Comparison of ENCODE assay signal across 7 mouse cellular contexts in genomic region chr11:120660301-120661075, GRCm38 (mm10). TPM values are rescaled to one million over a fixed set of nuclear protein-coding genes. Genes with fewer than 3 reads are reported as not detected.
DNase-seq lines count a peak whose midpoint lies in the region; ATAC-seq and TF ChIP-seq lines count a peak whose summit lies in the region.

No protein-coding gene starts in this region.

- peak; percentile 41 to 45 for DNase-seq in B cell, adult 2 months
- no peak for DNase-seq in ES-E14 (ENCODE audit: low read depth, low spot score)
- DNase-seq in kidney, adult 2 months = peak; percentile 70
- peak; percentile 38 for DNase-seq in splenic B cell, adult 2 months (ENCODE audit: low read depth, low spot score)
- no peak for DNase-seq in layer of hippocampus, adult 9-11 months

- peak overlapping the region; percentile 84 to 86 for H3K4me3 ChIP-seq in ES-E14 (ENCODE audit: insufficient read depth in 1 of 2, low read depth in 1 of 2, low read length in 2 of 2, poor library complexity in 1 of 2, severe bottlenecking in 1 of 2)
- peak overlapping the region; percentile 40 for H3K4me3 ChIP-seq in forebrain, embryonic 13.5 days
- peak overlapping the region; percentile 61 for H3K4me3 ChIP-seq in kidney, adult 2 months (ENCODE audit: insufficient read depth, low read depth, low read length)
- peak overlapping the region; percentile 52 for H3K4me3 ChIP-seq in lung, embryonic 16.5 days (ENCODE audit: low read length)

- WGBS in forebrain, embryonic 13.5 days = under 1% methylated on average over 71 of the region's 95 CpGs
- under 1% methylated on average over 95 of the region's 95 CpGs for WGBS in kidney, adult 2 months
- WGBS in lung, embryonic 16.5 days = under 1% methylated on average over 54 of the region's 95 CpGs

- H3K9me3 ChIP-seq in ES-E14 (ENCODE audit: control insufficient read depth, insufficient read depth, low read depth, low read length) = no peaks in the 10 kb centered on the region
- no peaks in the 10 kb centered on the region for H3K9me3 ChIP-seq in forebrain, embryonic 13.5 days (replicated peaks)
- no peaks in the 10 kb centered on the region for H3K9me3 ChIP-seq in lung, embryonic 16.5 days (ENCODE audit: control insufficient read depth, low read length)

- H3K4me2 ChIP-seq in forebrain, embryonic 13.5 days = peak overlapping the region; percentile 64
- H3K4me2 ChIP-seq in lung, embryonic 16.5 days (ENCODE audit: low read depth, low read length) = peak overlapping the region; percentile 80

- in situ Hi-C loops in ES-E14 (cut with MboI; ENCODE audit: low sequenced_read_pairs in 2 of 2, unreplicated experiment in 2 of 2) = no loop called here

- peak overlapping the region; percentile 52; the same call in 1 of the 2 replicates for H3K27ac ChIP-seq in ES-E14 (ENCODE audit: insufficient read depth, low read depth, low read length, poor library complexity, severe bottlenecking)
- no peak overlapping the region for H3K27ac ChIP-seq in forebrain, embryonic 13.5 days
- H3K27ac ChIP-seq in kidney, adult 2 months (ENCODE audit: insufficient read depth, low read depth, low read length) = no peak overlapping the region
- H3K27ac ChIP-seq in lung, embryonic 16.5 days (ENCODE audit: low read length) = no peak overlapping the region

- ATAC-seq in forebrain, embryonic 13.5 days = peak; percentile 57
- peak; percentile 73 for ATAC-seq in lung, embryonic 16.5 days (ENCODE audit: low read depth)

- peak overlapping the region; percentile 79 for H3K9ac ChIP-seq in ES-E14 (ENCODE audit: insufficient read depth, low read depth, low read length, poor library complexity, severe bottlenecking)
- H3K9ac ChIP-seq in forebrain, embryonic 13.5 days = peak overlapping the region; percentile 30; the same call in 1 of the 2 replicates
- peak overlapping the region; percentile 58 for H3K9ac ChIP-seq in lung, embryonic 16.5 days (ENCODE audit: low read length)

- TF ChIP-seq POLR2A in kidney, adult 2 months (IDR thresholded peaks at IDR 0.05; ENCODE audit: low read depth, low read length) = no peak

- TF ChIP-seq CTCF in kidney, adult 2 months (conservative IDR thresholded peaks at IDR 0.05; ENCODE audit: insufficient read depth, insufficient read length, low read depth, low read length) = 0 out of 2 replicates have a peak, but pooled peaks have one; percentile 16

- H3K4me1 ChIP-seq in ES-E14 (ENCODE audit: control insufficient read depth in 2 of 2, insufficient read depth in 2 of 2, low read length in 2 of 2, poor library complexity in 1 of 2) = peaks cover 13 to 28% of the 10 kb centered on the region in 2 experiments
- H3K4me1 ChIP-seq in forebrain, embryonic 13.5 days = peaks cover 21% of the 10 kb centered on the region
- peaks cover 10% of the 10 kb centered on the region; the same call in 1 of the 2 replicates for H3K4me1 ChIP-seq in kidney, adult 2 months (ENCODE audit: control insufficient read depth, insufficient read depth, low read length)
- peaks cover 17% of the 10 kb centered on the region for H3K4me1 ChIP-seq in lung, embryonic 16.5 days (replicated peaks; ENCODE audit: control insufficient read depth, insufficient read depth, low read length)

- H3K36me3 ChIP-seq in ES-E14 (ENCODE audit: control insufficient read depth, insufficient read depth, low read length, poor library complexity, severe bottlenecking) = no peaks in the 10 kb centered on the region; the same call in 1 of the 2 replicates
- H3K36me3 ChIP-seq in forebrain, embryonic 13.5 days (ENCODE audit: poor library complexity, severe bottlenecking) = no peaks in the 10 kb centered on the region
- no peaks in the 10 kb centered on the region for H3K36me3 ChIP-seq in kidney, adult 2 months (ENCODE audit: control insufficient read depth, insufficient read depth, low read length)
- no peaks in the 10 kb centered on the region for H3K36me3 ChIP-seq in lung, embryonic 16.5 days (ENCODE audit: control insufficient read depth, insufficient read depth, low read length)
- no peaks in the 10 kb centered on the region for H3K36me3 ChIP-seq in splenic B cell, adult 2 months (ENCODE audit: control insufficient read depth, insufficient read depth, low read length, poor library complexity, severe bottlenecking)

- H3K27me3 ChIP-seq in forebrain, embryonic 13.5 days = peaks cover 91% of the 10 kb centered on the region
- no peaks in the 10 kb centered on the region for H3K27me3 ChIP-seq in kidney, adult 2 months (replicated peaks; ENCODE audit: control insufficient read depth, insufficient read depth, low read length)
- peaks cover 66% of the 10 kb centered on the region for H3K27me3 ChIP-seq in lung, embryonic 16.5 days (ENCODE audit: control insufficient read depth, insufficient read depth, low read depth, low read length)
- no peaks in the 10 kb centered on the region; the same call in 1 of the 2 replicates for H3K27me3 ChIP-seq in splenic B cell, adult 2 months (ENCODE audit: control insufficient read depth, insufficient read depth, low read length, poor library complexity, severe bottlenecking)

TF ChIP-seq in ES-E14, 5 proteins besides CTCF, POLR2A, EP300 and RAD21:
- TF ChIP-seq ZNF384 (IDR thresholded peaks at IDR 0.05; ENCODE audit: low read depth, low read length) (no peak), CHD2 (IDR thresholded peaks at IDR 0.05; ENCODE audit: low read depth, low read length) (no peak), HCFC1 (IDR thresholded peaks at IDR 0.05; ENCODE audit: borderline replicate concordance, insufficient read depth, low read length) (no peak), ZC3H11A (IDR thresholded peaks at IDR 0.05; ENCODE audit: borderline replicate concordance, low read depth, low read length) (no peak), MAFK (IDR thresholded peaks at IDR 0.05; ENCODE audit: insufficient read depth, low read depth, low read length) (no peak)

RNA-seq across cellular contexts. Expression of gene Notum, which starts 0.5 kb away (rescaled TPM):
- total RNA-seq in ES-E14 (2012; rRNA removed) = 47.8 and 196 TPM in 2 replicates
- 0.15 and 0.29 TPM in 2 replicates for polyA plus RNA-seq in forebrain, embryonic 13.5 days (2015; fragmentation: Nextera tagmentation; extraction: Ambion mirVana)
- polyA plus RNA-seq in kidney, adult 2 months (2012; rRNA removed) = 25.5 and 26.1 TPM in 2 replicates
- polyA plus RNA-seq in lung, embryonic 16.5 days (2015; fragmentation: Nextera tagmentation; extraction: Ambion mirVana) = 3.2 and 4.0 TPM in 2 replicates

RNA-seq across cellular contexts. Expression of gene Aspscr1, which starts 12.3 kb away (rescaled TPM):
- 85.2 and 144 TPM in 2 replicates for total RNA-seq in ES-E14 (2012; rRNA removed)
- polyA plus RNA-seq in forebrain, embryonic 13.5 days (2015; fragmentation: Nextera tagmentation; extraction: Ambion mirVana) = 142 and 151 TPM in 2 replicates
- 105 and 106 TPM in 2 replicates for polyA plus RNA-seq in kidney, adult 2 months (2012; rRNA removed)
- 127 and 133 TPM in 2 replicates for polyA plus RNA-seq in lung, embryonic 16.5 days (2015; fragmentation: Nextera tagmentation; extraction: Ambion mirVana)

RNA-seq across cellular contexts. Expression of gene Myadml2, which starts 12.5 kb away (rescaled TPM):
- 0.63 TPM in 1 of 2 replicates, not detected in the other for total RNA-seq in ES-E14 (2012; rRNA removed)
- 0.25 and 0.81 TPM in 2 replicates for polyA plus RNA-seq in forebrain, embryonic 13.5 days (2015; fragmentation: Nextera tagmentation; extraction: Ambion mirVana)
- 0.27 and 1.0 TPM in 2 replicates for polyA plus RNA-seq in kidney, adult 2 months (2012; rRNA removed)
- polyA plus RNA-seq in lung, embryonic 16.5 days (2015; fragmentation: Nextera tagmentation; extraction: Ambion mirVana) = 0.97 and 1.1 TPM in 2 replicates

RNA-seq across cellular contexts. Expression of gene Pycr1, which starts 16.9 kb away (rescaled TPM):
- total RNA-seq in ES-E14 (2012; rRNA removed) = 19.0 and 19.6 TPM in 2 replicates
- 23.9 and 25.5 TPM in 2 replicates for polyA plus RNA-seq in forebrain, embryonic 13.5 days (2015; fragmentation: Nextera tagmentation; extraction: Ambion mirVana)
- polyA plus RNA-seq in kidney, adult 2 months (2012; rRNA removed) = 1.0 and 1.5 TPM in 2 replicates
- 22.4 and 23.4 TPM in 2 replicates for polyA plus RNA-seq in lung, embryonic 16.5 days (2015; fragmentation: Nextera tagmentation; extraction: Ambion mirVana)

RNA-seq across cellular contexts. Expression of gene Mafg, which starts 27.1 kb away (rescaled TPM):
- 42.6 and 48.4 TPM in 2 replicates for total RNA-seq in ES-E14 (2012; rRNA removed)
- polyA plus RNA-seq in forebrain, embryonic 13.5 days (2015; fragmentation: Nextera tagmentation; extraction: Ambion mirVana) = 19.8 and 24.1 TPM in 2 replicates
- polyA plus RNA-seq in kidney, adult 2 months (2012; rRNA removed) = 62.2 and 66.1 TPM in 2 replicates
- polyA plus RNA-seq in lung, embryonic 16.5 days (2015; fragmentation: Nextera tagmentation; extraction: Ambion mirVana) = 13.2 and 15.0 TPM in 2 replicates

Comparison
In these comparisons a context has a peak if more than half of its experiments do, and no peak if none do; other contexts are left out.
1. DNase-seq: peak in B cell, adult 2 months (2 of 2), kidney, adult 2 months (single experiment) and splenic B cell, adult 2 months (single experiment); none in ES-E14 (single experiment) and layer of hippocampus, adult 9-11 months (single experiment).
2. Peak in every context shown above with its lines, with median percentiles within 50 percentile points of each other: H3K4me3 ChIP-seq and H3K9ac ChIP-seq.